Mouse (Mus musculus) thymus, postnatal 0 days (tissue): ENCODE measurements around the gene Gm49630. TPM values are rescaled to one million over a fixed set of nuclear protein-coding genes. Genes with fewer than 3 reads are reported as not detected.
"Not testable (repeated sequence)": the region's sequence is repeated elsewhere in the genome, so short reads cannot be mapped to it uniquely, and the experiment has no call there.

Experiments used
- DNase-seq: peaks from one replicate; pipeline ENCODE4 v3.0.0-alpha.2; 2015; ENCODE audit warnings: low spot score
- polyA plus RNA-seq: library from polyadenylated mRNA; unstranded; fragments of >200 nt; fragmentation: Nextera tagmentation; extraction: Ambion mirVana; gene quantifications from 2 replicates; pipeline ENCODE4 v1.2.1, GENCODE M21; 2015

Gm49630 gene
- polyA plus RNA-seq, 1 experiment from 2014 or later, result not detected

DNA sequence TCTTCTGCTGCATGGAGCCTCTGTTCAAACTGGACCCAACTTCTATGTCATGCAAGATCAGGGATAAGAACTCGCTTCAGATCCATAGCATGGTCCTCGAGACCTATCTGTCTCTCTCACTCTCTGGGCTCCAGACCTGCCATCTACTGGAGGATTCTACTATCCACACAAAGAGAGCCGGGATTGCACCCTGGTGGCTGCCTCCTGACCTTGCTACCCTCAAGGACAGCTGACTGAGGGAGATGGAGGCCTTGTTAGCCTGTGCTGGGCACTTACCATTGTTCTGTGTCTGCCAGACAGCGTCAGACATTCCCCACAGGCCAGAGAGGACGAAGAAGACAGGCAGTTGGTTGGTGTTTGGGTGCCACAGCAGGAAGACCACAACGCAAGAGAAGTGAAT is 2.4 kb downstream of the Gm49630 start:
- DNase-seq, result not testable (repeated sequence)

DNA sequence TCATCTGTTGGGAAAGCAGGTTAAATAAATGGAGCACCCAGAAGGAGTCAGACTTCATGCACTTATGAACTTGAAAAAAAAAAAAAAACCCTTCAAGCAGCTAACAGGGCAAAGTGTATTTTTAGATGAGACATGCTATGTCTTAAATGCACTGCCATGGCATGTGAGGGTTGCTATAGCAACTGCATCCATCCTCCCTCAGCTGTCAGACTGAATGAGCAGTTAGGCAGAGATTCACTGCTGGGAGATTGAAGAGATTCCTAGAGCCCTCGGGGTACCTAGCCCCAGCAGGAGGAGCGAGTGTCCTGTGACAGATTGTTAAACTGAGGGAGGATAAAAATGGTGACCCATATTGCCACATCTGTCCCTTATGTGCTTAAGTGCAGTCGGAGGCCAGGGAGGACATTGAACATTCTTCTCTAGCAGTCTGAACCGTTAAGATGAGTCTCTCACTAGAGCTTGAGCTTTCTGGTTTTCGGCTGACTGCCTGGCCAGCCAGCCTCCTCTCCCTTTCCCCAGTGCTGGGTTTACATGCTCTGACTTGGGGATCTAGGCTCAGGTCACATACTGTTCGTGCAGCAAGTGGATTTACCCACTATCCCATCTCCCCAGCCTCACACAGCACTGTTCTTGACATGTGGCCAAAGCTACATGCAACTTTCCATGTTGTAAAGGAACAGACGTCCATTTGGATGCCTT is 5.0 kb downstream of the Gm49630 start:
- not testable (repeated sequence) for DNase-seq

DNA sequence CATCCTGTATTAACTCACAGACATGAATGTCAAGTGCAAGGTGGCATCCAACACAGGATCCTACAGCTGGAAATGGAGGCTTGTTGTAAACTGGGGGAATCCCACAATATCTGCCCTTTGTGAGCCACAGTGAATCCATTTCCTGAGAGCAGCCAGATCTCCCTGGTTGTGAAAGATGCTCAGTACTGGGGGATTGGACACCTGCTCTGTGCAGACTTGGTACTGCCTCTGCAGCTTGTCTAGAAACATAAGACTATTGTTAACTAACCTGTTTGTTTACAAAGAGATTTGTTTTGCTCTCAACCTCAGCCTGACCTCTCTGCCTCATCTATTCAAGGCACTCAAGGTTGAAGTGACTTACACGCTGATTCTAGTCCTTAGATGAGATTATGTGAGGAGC is 5.5 kb downstream of the Gm49630 start:
- DNase-seq, result not testable (repeated sequence)

- not testable (repeated sequence) for DNase-seq
Observed at GRCm38 (mm10) chr17:7365615-7366014, 6.2 kb downstream of the Gm49630 start.

DNA sequence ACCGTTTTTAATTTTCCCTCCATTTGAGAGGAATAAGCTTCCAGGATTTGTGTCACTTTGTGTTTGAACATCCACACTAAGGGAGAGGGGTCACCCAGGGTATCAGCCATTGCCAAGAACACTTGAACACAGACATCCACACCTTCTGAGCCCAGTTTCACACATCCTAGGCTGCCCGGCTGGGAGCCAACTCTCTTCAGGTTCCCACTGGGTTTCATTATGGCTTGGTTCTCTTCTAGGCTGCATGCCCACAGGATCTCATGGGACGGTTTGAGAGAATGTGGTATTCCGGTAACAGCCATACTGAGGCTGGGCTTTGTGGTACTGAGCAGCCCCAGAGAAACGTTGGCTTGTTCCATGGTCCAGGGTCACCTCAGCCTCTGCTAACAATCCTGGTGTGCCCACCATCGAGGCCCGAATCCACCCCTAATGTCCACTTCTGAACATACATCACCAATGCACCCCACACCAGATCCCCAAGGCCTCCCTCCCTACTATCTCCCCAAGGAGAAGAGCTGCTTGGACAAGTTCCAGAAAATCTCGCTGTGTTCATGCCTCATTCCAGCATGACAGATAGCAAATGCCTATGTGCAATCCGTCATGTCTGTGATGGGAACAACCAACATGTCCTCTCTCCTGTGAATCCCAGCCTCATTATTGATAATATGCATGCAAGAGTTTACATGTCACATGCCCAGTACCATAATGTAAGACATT is 10.9 kb downstream of the Gm49630 start:
- not testable (repeated sequence) for DNase-seq

DNA sequence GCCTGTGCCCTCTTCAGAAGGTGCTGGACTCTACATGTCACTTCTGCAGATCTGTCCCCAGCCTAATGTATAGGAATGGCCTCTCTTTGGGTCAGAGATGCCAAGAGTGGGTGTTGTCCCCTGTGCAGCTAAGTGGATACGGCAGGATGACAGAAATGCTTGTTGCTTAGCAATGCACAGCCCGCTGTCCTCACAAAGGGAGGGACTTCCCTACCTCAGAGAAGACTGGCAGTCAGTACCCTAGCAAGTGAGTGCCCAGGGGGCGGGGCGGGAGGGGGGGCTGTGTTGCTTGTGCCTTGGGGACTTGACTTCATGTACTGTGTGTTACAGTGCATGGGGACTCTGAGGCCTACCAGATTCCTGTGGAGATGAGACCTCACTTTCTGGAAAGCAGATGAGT is 12.0 kb downstream of the Gm49630 start:
- not testable (repeated sequence) for DNase-seq

DNA sequence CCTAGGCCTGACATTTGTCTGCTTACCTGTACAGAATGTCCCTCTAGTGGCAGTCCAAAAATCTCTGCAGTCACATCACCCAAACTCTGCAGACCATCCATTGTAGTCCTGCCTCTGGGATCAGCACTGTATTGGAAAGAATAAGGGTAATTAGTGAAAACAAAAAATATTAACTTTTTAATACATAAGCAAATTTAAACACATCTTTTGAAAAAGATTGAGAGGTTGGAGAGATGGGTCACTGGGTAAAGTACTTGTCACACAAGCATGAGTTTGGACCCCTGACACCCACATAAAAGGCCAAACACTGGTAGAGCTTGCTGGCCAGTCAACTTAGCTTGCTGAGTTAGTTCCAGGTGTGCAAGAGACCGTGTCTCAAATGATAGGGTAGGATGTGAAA is 19.2 kb downstream of the Gm49630 start, which contains the start of gene Ttll2:
Ttll2 (minus strand) TSS at position 101 of the 400 bp plus-strand sequence.
- not testable (repeated sequence) for DNase-seq

- not testable (repeated sequence) for DNase-seq
Observed at GRCm38 (mm10) chr17:7348765-7349164, 23.0 kb downstream of the Gm49630 start.

GRCm38 (mm10) chr17:7337381-7337780 is 34.4 kb downstream of the Gm49630 start:
- not testable (repeated sequence) for DNase-seq

DNA sequence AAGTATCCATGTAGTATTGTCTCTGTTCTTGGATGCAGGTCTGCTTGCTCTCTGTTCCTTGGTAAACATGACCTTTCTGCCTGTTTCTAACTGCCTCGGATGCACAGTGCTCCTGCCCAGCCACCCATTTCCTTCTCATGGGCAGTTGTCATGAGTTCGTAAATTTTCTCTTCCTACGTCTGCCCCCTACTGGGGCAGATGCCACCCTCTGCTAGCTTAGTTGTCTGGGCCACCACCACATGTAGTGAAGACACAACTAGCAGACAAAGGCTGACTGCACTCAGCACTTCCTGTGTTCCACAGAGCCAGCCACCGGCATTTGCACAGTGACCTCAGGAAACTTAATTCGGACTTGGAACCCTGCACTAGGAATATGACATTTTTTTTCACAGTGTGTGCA is 39.0 kb downstream of the Gm49630 start:
- DNase-seq, result not testable (repeated sequence)

GRCm38 (mm10) chr17:7326415-7326814 is 45.4 kb downstream of the Gm49630 start:
- not testable (repeated sequence) for DNase-seq

DNA sequence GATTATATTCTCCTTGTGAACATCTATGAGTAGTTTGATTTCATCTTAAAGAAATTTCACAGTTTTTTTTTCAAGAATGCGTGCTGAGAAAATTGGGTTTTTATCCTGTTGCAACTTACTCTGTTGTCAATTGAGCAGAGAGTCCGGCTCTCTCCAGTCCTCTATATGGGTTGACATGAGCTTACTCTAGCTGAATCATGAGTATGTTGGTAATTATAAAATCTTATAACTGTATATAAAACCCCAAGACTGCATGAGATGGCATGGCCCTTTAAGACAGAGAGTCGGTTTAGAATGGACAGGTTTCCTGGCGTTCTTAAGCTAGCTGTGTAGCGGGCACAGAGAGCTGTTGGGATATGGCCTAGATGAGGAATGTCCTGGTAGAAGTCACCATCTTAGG is 47.4 kb downstream of the Gm49630 start, which contains the start of gene Tcp10a:
Tcp10a (plus strand) TSS at position 301 of the 400 bp plus-strand sequence.
- not testable (repeated sequence) for DNase-seq

GRCm38 (mm10) chr17:7319789-7320188 is 52.0 kb downstream of the Gm49630 start:
- DNase-seq, result not testable (repeated sequence)

DNA sequence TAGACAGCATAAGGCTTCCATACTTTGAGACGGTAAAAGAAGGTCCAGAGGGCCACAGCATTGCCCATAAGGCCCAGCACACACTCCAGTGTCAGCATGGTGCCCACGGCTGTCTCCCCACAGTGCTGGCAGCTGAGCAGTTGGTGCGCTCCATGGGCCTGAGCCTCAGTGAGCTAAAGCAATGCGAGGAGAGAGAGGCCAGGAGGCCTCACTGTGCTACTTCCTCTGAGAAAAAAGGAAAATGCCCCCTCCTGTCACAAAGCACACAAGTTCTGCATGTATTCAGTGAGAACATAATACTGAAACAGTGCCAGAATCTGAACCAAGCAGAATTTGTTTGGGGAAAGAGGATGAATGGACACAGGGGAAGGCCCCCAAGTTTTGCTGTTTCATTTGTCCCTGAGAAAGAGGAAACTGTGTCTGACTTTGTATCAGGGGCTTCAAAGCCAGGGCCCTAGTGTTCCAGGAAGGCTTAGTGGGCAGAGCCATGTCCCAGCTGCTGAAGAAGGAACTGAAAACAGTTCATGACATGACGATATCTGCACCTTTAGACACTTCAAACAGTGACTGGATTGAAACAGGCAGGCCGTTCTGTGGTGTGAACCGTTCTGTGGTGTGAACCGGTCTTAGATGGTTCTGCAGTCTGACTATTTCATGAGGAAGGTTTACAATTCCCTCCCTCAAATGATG is 55.9 kb downstream of the Gm49630 start:
- not testable (repeated sequence) for DNase-seq

- not testable (repeated sequence) for DNase-seq
Observed at GRCm38 (mm10) chr17:7306278-7307196, 65.2 kb downstream of the Gm49630 start.

Other genes with a start within 250 kb of the Gm49630 start
- 1.5 and 2.1 TPM in 2 replicates for gene Rps6ka2, start 201.9 kb downstream of the Gm49630 start, polyA plus RNA-seq
- gene Tcp10a, start 47.3 kb downstream of the Gm49630 start, polyA plus RNA-seq, result 0.07 TPM in 1 of 2 replicates, not detected in the other
- gene Ttll2, start 19.3 kb downstream of the Gm49630 start, polyA plus RNA-seq, result not detected in 2 replicates
- 0.06 and 0.29 TPM in 2 replicates for gene Unc93a2, start 13.5 kb upstream of the Gm49630 start, polyA plus RNA-seq